Mouse (Mus musculus): ENCODE measurements around the gene Baiap2l1. TPM values are rescaled to one million over a fixed set of nuclear protein-coding genes. Genes with fewer than 3 reads are reported as not detected.

Gene Baiap2l1
- polyA plus RNA-seq, 1 experiment from 2014 or later, result 1.8 TPM

- ATAC-seq, result no peak
- H3K36me3 ChIP-seq (ENCODE audit: control insufficient read depth, insufficient read depth, low read length), result no peaks in the 10 kb centered on the region
- H3K27me3 ChIP-seq (replicated peaks; ENCODE audit: control insufficient read depth, insufficient read depth, low read length), result no peaks in the 10 kb centered on the region
- H3K9me3 ChIP-seq (ENCODE audit: control insufficient read depth, low read length), result no peaks in the 10 kb centered on the region
- H3K4me3 ChIP-seq (ENCODE audit: low read length), result no peak overlapping the region
- no peaks in the 10 kb centered on the region for H3K4me1 ChIP-seq (ENCODE audit: control insufficient read depth, insufficient read depth, low read depth, low read length)
- WGBS, result 88% methylated on average over 11 of the region's 11 CpGs
- H3K4me2 ChIP-seq (ENCODE audit: low read length), result no peak overlapping the region
- no peak overlapping the region for H3K27ac ChIP-seq (ENCODE audit: low read depth, low read length)
- H3K9ac ChIP-seq (ENCODE audit: low read depth, low read length), result no peak overlapping the region
These were observed 23.9 kb downstream of the Baiap2l1 start for GRCm38 (mm10) chr5:144334010-144334409.

DNA sequence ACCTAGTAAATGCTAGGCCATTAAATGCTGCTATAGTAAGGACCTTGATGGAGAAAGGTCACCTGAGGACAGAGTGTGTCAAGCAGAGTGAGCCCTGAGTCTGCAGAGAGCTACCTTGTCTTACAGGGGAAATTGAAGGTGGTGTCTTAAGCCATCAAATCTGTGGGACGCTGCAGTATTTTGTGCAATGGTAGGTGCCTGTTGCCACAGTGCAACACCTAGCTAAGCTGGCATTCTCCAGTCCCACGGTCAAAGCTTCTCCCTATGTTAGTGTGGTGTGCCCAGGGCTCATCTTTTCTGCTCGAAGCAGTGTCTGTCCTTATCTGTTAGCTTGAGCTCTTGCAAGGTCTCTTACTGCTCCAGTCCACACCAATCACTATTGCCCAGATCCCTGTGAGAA, 35.2 kb downstream of the Baiap2l1 start:
- ATAC-seq, result no peak
- Histone ChIP-seq H3K9ac (ENCODE audit: low read depth, low read length) (no peak overlapping the region), H3K9me3 (ENCODE audit: control insufficient read depth, low read length) (no peaks in the 10 kb centered on the region), H3K4me1 (ENCODE audit: control insufficient read depth, insufficient read depth, low read depth, low read length) (no peaks in the 10 kb centered on the region; the same call in 1 of the 2 replicates), H3K4me2 (ENCODE audit: low read length) (no peak overlapping the region), H3K27ac (ENCODE audit: low read depth, low read length) (no peak overlapping the region), H3K4me3 (ENCODE audit: low read length) (no peak overlapping the region), H3K36me3 (ENCODE audit: control insufficient read depth, insufficient read depth, low read length) (no peaks in the 10 kb centered on the region), H3K27me3 (replicated peaks; ENCODE audit: control insufficient read depth, insufficient read depth, low read length) (no peaks in the 10 kb centered on the region)
- 88% methylated on average over 3 of the region's 3 CpGs for whole genome bisulfite sequencing

- WGBS, result 77% methylated on average over 7 of the region's 7 CpGs
- Histone ChIP-seq H3K27me3 (replicated peaks; ENCODE audit: control insufficient read depth, insufficient read depth, low read length) (no peaks in the 10 kb centered on the region), H3K4me1 (ENCODE audit: control insufficient read depth, insufficient read depth, low read depth, low read length) (no peaks in the 10 kb centered on the region; the same call in 1 of the 2 replicates), H3K36me3 (ENCODE audit: control insufficient read depth, insufficient read depth, low read length) (no peaks in the 10 kb centered on the region), H3K27ac (ENCODE audit: low read depth, low read length) (no peak overlapping the region), H3K4me3 (ENCODE audit: low read length) (no peak overlapping the region), H3K4me2 (ENCODE audit: low read length) (no peak overlapping the region), H3K9ac (ENCODE audit: low read depth, low read length) (no peak overlapping the region), H3K9me3 (ENCODE audit: control insufficient read depth, low read length) (no peaks in the 10 kb centered on the region)
- ATAC-seq, result no peak
These were observed 36.2 kb downstream of the Baiap2l1 start for GRCm38 (mm10) chr5:144321681-144322080.

DNA sequence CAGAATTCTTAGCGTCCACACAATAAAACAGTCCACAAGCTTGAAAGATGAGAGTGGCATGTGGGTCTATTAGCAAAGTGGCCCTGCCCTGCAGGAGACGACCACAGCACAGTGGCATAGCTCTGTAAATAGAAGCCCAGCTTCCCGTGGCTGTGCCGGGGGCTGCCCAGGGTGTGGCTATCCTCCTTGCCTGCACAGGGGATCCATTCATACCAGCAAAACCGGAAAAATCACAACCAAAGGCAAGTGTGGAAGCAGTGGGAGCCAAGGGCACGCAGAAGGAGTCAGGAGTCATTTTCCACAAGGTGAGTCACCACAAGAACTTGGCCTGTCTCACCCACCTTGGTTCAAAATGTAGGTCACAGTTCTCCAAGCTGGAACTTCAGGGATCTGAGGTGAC, 39.6 kb downstream of the Baiap2l1 start:
- Histone ChIP-seq H3K36me3 (ENCODE audit: control insufficient read depth, insufficient read depth, low read length) (no peaks in the 10 kb centered on the region), H3K9me3 (ENCODE audit: control insufficient read depth, low read length) (no peaks in the 10 kb centered on the region), H3K9ac (ENCODE audit: low read depth, low read length) (no peak overlapping the region), H3K27me3 (replicated peaks; ENCODE audit: control insufficient read depth, insufficient read depth, low read length) (no peaks in the 10 kb centered on the region), H3K4me1 (ENCODE audit: control insufficient read depth, insufficient read depth, low read depth, low read length) (no peaks in the 10 kb centered on the region; the same call in 1 of the 2 replicates), H3K4me3 (ENCODE audit: low read length) (no peak overlapping the region), H3K27ac (ENCODE audit: low read depth, low read length) (no peak overlapping the region), H3K4me2 (ENCODE audit: low read length) (no peak overlapping the region; the same call in 1 of the 2 replicates)
- WGBS, result 40% methylated on average over 6 of the region's 6 CpGs
- no peak for ATAC-seq

- H3K4me2 ChIP-seq (ENCODE audit: low read length), result no peak overlapping the region
- no peak overlapping the region for H3K9ac ChIP-seq (ENCODE audit: low read depth, low read length)
- WGBS, result 89% methylated on average over 8 of the region's 8 CpGs
- no peak for ATAC-seq
- H3K27ac ChIP-seq (ENCODE audit: low read depth, low read length), result no peak overlapping the region
- H3K27me3 ChIP-seq (replicated peaks; ENCODE audit: control insufficient read depth, insufficient read depth, low read length), result no peaks in the 10 kb centered on the region
- H3K4me3 ChIP-seq (ENCODE audit: low read length), result no peak overlapping the region
- H3K36me3 ChIP-seq (ENCODE audit: control insufficient read depth, insufficient read depth, low read length), result no peaks in the 10 kb centered on the region
- no peaks in the 10 kb centered on the region for H3K9me3 ChIP-seq (ENCODE audit: control insufficient read depth, low read length)
- no peaks in the 10 kb centered on the region; the same call in 1 of the 2 replicates for H3K4me1 ChIP-seq (ENCODE audit: control insufficient read depth, insufficient read depth, low read depth, low read length)
These were observed 40.5 kb downstream of the Baiap2l1 start for GRCm38 (mm10) chr5:144317426-144317825.

DNA sequence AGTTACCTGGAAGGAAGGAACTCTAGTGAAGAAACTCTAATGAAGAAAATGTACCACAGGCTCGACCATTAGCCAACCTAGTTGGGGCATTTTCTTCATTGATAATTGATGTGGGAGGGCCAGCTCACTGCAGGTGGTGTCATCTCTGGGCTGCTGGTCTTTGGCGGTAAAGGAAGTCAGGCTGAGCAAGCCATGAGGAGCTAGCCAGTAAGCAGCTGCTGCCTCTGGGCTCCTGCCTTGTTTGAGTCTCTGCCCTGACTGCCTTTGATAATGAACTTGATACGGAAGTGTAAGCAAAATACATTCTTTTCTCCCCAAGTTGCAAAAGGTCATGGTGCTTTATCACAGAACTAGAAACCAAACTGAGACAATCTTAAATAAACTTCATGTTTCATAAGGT, 41.5 kb downstream of the Baiap2l1 start:
- no peak for ATAC-seq
- Histone ChIP-seq H3K9ac (ENCODE audit: low read depth, low read length) (no peak overlapping the region), H3K4me2 (ENCODE audit: low read length) (no peak overlapping the region), H3K36me3 (ENCODE audit: control insufficient read depth, insufficient read depth, low read length) (no peaks in the 10 kb centered on the region), H3K4me1 (ENCODE audit: control insufficient read depth, insufficient read depth, low read depth, low read length) (no peaks in the 10 kb centered on the region; the same call in 1 of the 2 replicates), H3K27ac (ENCODE audit: low read depth, low read length) (no peak overlapping the region), H3K4me3 (ENCODE audit: low read length) (no peak overlapping the region), H3K9me3 (ENCODE audit: control insufficient read depth, low read length) (no peaks in the 10 kb centered on the region), H3K27me3 (replicated peaks; ENCODE audit: control insufficient read depth, insufficient read depth, low read length) (no peaks in the 10 kb centered on the region)
- WGBS, result 71% methylated on average over 3 of the region's 3 CpGs

- H3K27me3 ChIP-seq (replicated peaks; ENCODE audit: control insufficient read depth, insufficient read depth, low read length), result no peaks in the 10 kb centered on the region
- H3K4me2 ChIP-seq (ENCODE audit: low read length), result no peak overlapping the region
- no peaks in the 10 kb centered on the region for H3K9me3 ChIP-seq (ENCODE audit: control insufficient read depth, low read length)
- no peak overlapping the region for H3K4me3 ChIP-seq (ENCODE audit: low read length)
- no peak overlapping the region for H3K9ac ChIP-seq (ENCODE audit: low read depth, low read length)
- no peaks in the 10 kb centered on the region for H3K36me3 ChIP-seq (ENCODE audit: control insufficient read depth, insufficient read depth, low read length)
- 92% methylated on average over 12 of the region's 12 CpGs for WGBS
- ATAC-seq, result no peak
- H3K27ac ChIP-seq (ENCODE audit: low read depth, low read length), result no peak overlapping the region
- H3K4me1 ChIP-seq (ENCODE audit: control insufficient read depth, insufficient read depth, low read depth, low read length), result no peaks in the 10 kb centered on the region; the same call in 1 of the 2 replicates
These were observed 43.0 kb downstream of the Baiap2l1 start for GRCm38 (mm10) chr5:144314731-144315494.

DNA sequence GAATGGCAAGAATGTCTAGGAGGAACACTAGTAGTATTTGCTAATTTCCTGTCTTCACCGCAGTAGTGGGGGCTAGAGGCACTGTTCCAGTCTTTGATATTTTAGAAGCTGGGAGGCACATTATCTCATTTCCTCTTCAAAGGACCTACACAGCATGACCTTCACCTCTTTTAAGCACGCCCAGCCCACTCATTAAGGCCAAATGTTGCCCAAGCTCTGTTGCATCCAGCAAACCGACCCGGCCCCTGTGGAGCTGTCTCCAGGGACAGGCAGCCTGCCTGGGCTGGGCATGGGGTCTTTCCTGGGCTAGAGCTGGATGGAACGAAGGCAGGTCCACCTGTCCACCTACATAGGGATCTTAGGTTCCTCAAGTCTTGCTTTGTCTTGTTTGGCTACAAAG, 44.6 kb downstream of the Baiap2l1 start:
- 43% methylated on average over 5 of the region's 5 CpGs for WGBS
- H3K4me2 ChIP-seq (ENCODE audit: low read length), result no peak overlapping the region
- H3K27ac ChIP-seq (ENCODE audit: low read depth, low read length), result no peak overlapping the region
- no peaks in the 10 kb centered on the region; the same call in 1 of the 2 replicates for H3K4me1 ChIP-seq (ENCODE audit: control insufficient read depth, insufficient read depth, low read depth, low read length)
- H3K9me3 ChIP-seq (ENCODE audit: control insufficient read depth, low read length), result no peaks in the 10 kb centered on the region
- no peak overlapping the region for H3K4me3 ChIP-seq (ENCODE audit: low read length)
- H3K9ac ChIP-seq (ENCODE audit: low read depth, low read length), result no peak overlapping the region
- no peaks in the 10 kb centered on the region for H3K27me3 ChIP-seq (replicated peaks; ENCODE audit: control insufficient read depth, insufficient read depth, low read length)
- ATAC-seq, result no peak
- H3K36me3 ChIP-seq (ENCODE audit: control insufficient read depth, insufficient read depth, low read length), result no peaks in the 10 kb centered on the region

- H3K9me3 ChIP-seq (ENCODE audit: control insufficient read depth, low read length), result no peaks in the 10 kb centered on the region
- H3K4me2 ChIP-seq (ENCODE audit: low read length), result no peak overlapping the region
- no peaks in the 10 kb centered on the region for H3K4me1 ChIP-seq (ENCODE audit: control insufficient read depth, insufficient read depth, low read depth, low read length)
- ATAC-seq, result no peak
- WGBS, result 86% methylated on average over 7 of the region's 7 CpGs
- H3K9ac ChIP-seq (ENCODE audit: low read depth, low read length), result no peak overlapping the region
- H3K4me3 ChIP-seq (ENCODE audit: low read length), result no peak overlapping the region
- H3K36me3 ChIP-seq (ENCODE audit: control insufficient read depth, insufficient read depth, low read length), result no peaks in the 10 kb centered on the region
- no peak overlapping the region for H3K27ac ChIP-seq (ENCODE audit: low read depth, low read length)
- H3K27me3 ChIP-seq (replicated peaks; ENCODE audit: control insufficient read depth, insufficient read depth, low read length), result no peaks in the 10 kb centered on the region
These were observed 45.7 kb downstream of the Baiap2l1 start for GRCm38 (mm10) chr5:144312183-144312582.
